In the genomic region with DNA sequence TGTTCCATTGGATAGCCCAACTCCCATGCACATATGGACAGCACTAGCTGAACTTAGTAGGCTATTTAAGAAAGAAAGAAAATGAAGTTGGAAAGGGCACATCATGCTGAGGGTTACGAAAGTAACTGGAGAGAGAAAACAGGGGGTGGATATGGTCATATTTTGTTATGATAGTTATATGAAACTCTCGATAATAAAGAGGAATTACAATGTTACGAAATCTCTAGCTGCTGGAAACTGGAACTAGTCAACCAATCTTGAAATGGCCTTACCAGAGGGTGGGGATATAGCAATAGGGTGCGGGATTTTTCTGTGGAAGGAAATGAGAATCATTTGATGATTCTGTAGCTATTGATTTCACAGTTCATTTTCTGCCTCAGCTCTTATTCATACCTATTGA, we compare ENCODE assay signal across 22 mouse cellular contexts. TPM values are rescaled to one million over a fixed set of nuclear protein-coding genes. Genes with fewer than 3 reads are reported as not detected.
"Had no signal": no experiment of that assay in that cellular context is flagged by ENCODE, and none has a peak within 500 bp of the region (broad histone marks: within the 10 kb centered on the region; RNA-seq: fewer than 3 reads in every experiment).

No protein-coding gene starts in this region.

- DNase-seq: liver, embryonic 13.5 days; liver, postnatal 0 days; lung, embryonic 14.5 days; lung, postnatal 14 days; lung, postnatal 36 days; midbrain, embryonic 14.5 days; retina, postnatal 1 day; right cerebral cortex, adult 18-20 months; right cerebral cortex, postnatal 25 days; right cerebral cortex, postnatal 4 days; spleen, adult 18-20 months; thymus, postnatal 14 days; thymus, postnatal 36 days had no signal

- H3K36me3 ChIP-seq: liver, embryonic 13.5 days; liver, embryonic 15.5 days; midbrain, embryonic 10.5 days; midbrain, embryonic 12.5 days; neural tube, embryonic 13.5 days; neural tube, embryonic 15.5 days had no signal

- H3K4me3 ChIP-seq: liver, embryonic 13.5 days; liver, embryonic 15.5 days; midbrain, embryonic 10.5 days; midbrain, embryonic 12.5 days; myocyte; neural tube, embryonic 13.5 days; neural tube, embryonic 15.5 days had no signal

- H3K27ac ChIP-seq: liver, embryonic 13.5 days; liver, embryonic 15.5 days; macrophage; midbrain, embryonic 10.5 days; midbrain, embryonic 12.5 days; neural tube, embryonic 13.5 days; neural tube, embryonic 15.5 days had no signal

- H3K27me3 ChIP-seq: liver, embryonic 13.5 days; liver, embryonic 15.5 days; midbrain, embryonic 12.5 days; neural tube, embryonic 13.5 days; neural tube, embryonic 15.5 days had no signal

- ATAC-seq: liver, postnatal 0 days had no signal

- H3K9ac ChIP-seq: liver, embryonic 13.5 days; liver, embryonic 15.5 days; liver, postnatal 0 days; lung, embryonic 14.5 days; midbrain, embryonic 12.5 days; neural tube, embryonic 13.5 days; neural tube, embryonic 15.5 days had no signal

- H3K9me3 ChIP-seq: liver, embryonic 13.5 days; liver, embryonic 15.5 days; midbrain, embryonic 12.5 days; neural tube, embryonic 13.5 days; neural tube, embryonic 15.5 days had no signal

- H3K4me1 ChIP-seq: liver, embryonic 13.5 days; liver, embryonic 15.5 days; midbrain, embryonic 12.5 days; neural tube, embryonic 13.5 days had no signal

- H3K4me2 ChIP-seq: liver, embryonic 13.5 days; liver, embryonic 15.5 days; lung, embryonic 14.5 days; midbrain, embryonic 12.5 days; neural tube, embryonic 13.5 days; neural tube, embryonic 15.5 days had no signal

RNA-seq across cellular contexts. Expression of a gene that starts 46.7 kb away (rescaled TPM):
- total RNA-seq: megakaryocyte progenitor cell, adult 5-6 weeks; megakaryocyte-erythroid progenitor cell, adult 5-6 weeks had no signal
- polyA plus RNA-seq: macrophage had no signal
